Mouse (Mus musculus) thymus, postnatal 0 days (tissue): ENCODE measurements at regions not wholly inside any gene's neighbourhood (a gene's known extent, or its start where the extent isn't known, plus 50 kb on each side); places are given as distances from the start of the nearest gene placed in this dataset.
A peak's percentile ranks its signal among the peaks of the same experiment; 100 is the strongest.

Experiments
- DNase-seq: peaks from one replicate; pipeline ENCODE4 v3.0.0-alpha.2; 2015; ENCODE audit warnings: low spot score

GRCm38 (mm10) chr6:99986449-99986848 is 260.3 kb upstream of the Prok2 start:
- DNase-seq = no peak

GRCm38 (mm10) chr6:99985322-99985721 is 259.1 kb upstream of the Prok2 start:
- peak; percentile 17 for DNase-seq

GRCm38 (mm10) chr6:99984856-99985224 is 258.6 kb upstream of the Prok2 start:
- DNase-seq = no peak

GRCm38 (mm10) chr6:99984057-99984855 is 258.1 kb upstream of the Prok2 start:
- DNase-seq = no peak

- DNase-seq = no peak
These were observed 253.4 kb upstream of the Prok2 start for GRCm38 (mm10) chr6:99979614-99980013.

GRCm38 (mm10) chr6:99978164-99978746 is 252.1 kb upstream of the Prok2 start:
- no peak for DNase-seq

GRCm38 (mm10) chr6:99976144-99976543 is 250.0 kb upstream of the Prok2 start:
- DNase-seq = no peak

GRCm38 (mm10) chr6:99975486-99975885 is 249.3 kb upstream of the Prok2 start:
- no peak for DNase-seq

- no peak for DNase-seq
These were observed 248.3 kb upstream of the Prok2 start for GRCm38 (mm10) chr6:99974464-99974863.

- no peak for DNase-seq
These were observed 245.2 kb upstream of the Prok2 start for GRCm38 (mm10) chr6:99971376-99971775.

GRCm38 (mm10) chr6:99968889-99969288 is 242.7 kb upstream of the Prok2 start:
- DNase-seq = no peak

GRCm38 (mm10) chr6:99967465-99967864 is 241.3 kb upstream of the Prok2 start:
- no peak for DNase-seq

- DNase-seq = no peak
These were observed 238.3 kb upstream of the Prok2 start for GRCm38 (mm10) chr6:99964540-99964939.

- no peak for DNase-seq
These were observed 237.8 kb upstream of the Prok2 start for GRCm38 (mm10) chr6:99964007-99964406.

GRCm38 (mm10) chr6:99959371-99959770 is 233.2 kb upstream of the Prok2 start:
- no peak for DNase-seq

- peak; percentile 58 for DNase-seq
These were observed 228.9 kb upstream of the Prok2 start for GRCm38 (mm10) chr6:99954832-99955830.

GRCm38 (mm10) chr6:99953980-99954776 is 228.0 kb upstream of the Prok2 start:
- no peak for DNase-seq

GRCm38 (mm10) chr6:99950811-99951210 is 224.6 kb upstream of the Prok2 start:
- DNase-seq = no peak

- no peak for DNase-seq
These were observed 220.7 kb upstream of the Prok2 start for GRCm38 (mm10) chr6:99946917-99947316.

- no peak for DNase-seq
These were observed 220.3 kb upstream of the Prok2 start for GRCm38 (mm10) chr6:99946481-99946880.

- no peak for DNase-seq
These were observed 219.5 kb upstream of the Prok2 start for GRCm38 (mm10) chr6:99945691-99946090.
